In the genomic region with DNA sequence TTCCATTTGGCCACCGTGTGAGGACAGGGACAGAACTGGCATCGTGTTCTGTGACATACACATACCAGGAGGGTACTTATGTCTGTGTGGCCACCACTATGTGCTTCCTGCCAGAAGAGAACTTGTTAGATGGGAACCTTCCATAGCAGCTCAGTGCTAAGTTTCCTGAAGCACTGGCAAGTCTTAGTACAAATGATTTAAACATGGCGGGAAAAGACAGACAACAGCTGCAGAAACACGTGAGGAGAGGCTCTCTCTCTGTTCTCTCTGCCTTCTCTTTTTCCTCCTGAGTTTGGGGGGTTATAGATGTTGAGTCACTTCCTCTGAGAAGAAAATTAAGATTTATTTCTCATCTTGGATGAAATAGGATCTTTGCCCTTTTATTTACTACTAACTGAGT, we compare ENCODE assay signal across 16 mouse cellular contexts.
"Had no signal": no experiment of that assay in that cellular context is flagged by ENCODE, and none has a peak within 500 bp of the region (broad histone marks: within the 10 kb centered on the region; RNA-seq: fewer than 3 reads in every experiment).

No protein-coding gene starts in this region.

- H3K4me1 ChIP-seq: midbrain, embryonic 13.5 days; midbrain, embryonic 15.5 days; neural tube, embryonic 12.5 days had no signal

- H3K27ac ChIP-seq: liver, embryonic 14.5 days; lung, embryonic 15.5 days; midbrain, embryonic 10.5 days; midbrain, embryonic 13.5 days; midbrain, embryonic 15.5 days; neural tube, embryonic 12.5 days; stomach, embryonic 15.5 days; stomach, postnatal 0 days had no signal

- H3K4me3 ChIP-seq: lung, embryonic 15.5 days; midbrain, embryonic 10.5 days; midbrain, embryonic 13.5 days; midbrain, embryonic 15.5 days; neural tube, embryonic 12.5 days; stomach, embryonic 15.5 days had no signal

- H3K4me2 ChIP-seq: lung, embryonic 15.5 days; midbrain, embryonic 13.5 days; midbrain, embryonic 15.5 days; neural tube, embryonic 12.5 days; stomach, embryonic 15.5 days had no signal

- H3K9me3 ChIP-seq: lung, embryonic 15.5 days; midbrain, embryonic 10.5 days; midbrain, embryonic 13.5 days; midbrain, embryonic 15.5 days; neural tube, embryonic 12.5 days; stomach, embryonic 15.5 days had no signal

- ATAC-seq: lung, postnatal 0 days; midbrain, embryonic 13.5 days; midbrain, embryonic 15.5 days had no signal

- H3K36me3 ChIP-seq: lung, embryonic 15.5 days; midbrain, embryonic 10.5 days; midbrain, embryonic 13.5 days; midbrain, embryonic 15.5 days; neural tube, embryonic 12.5 days; stomach, embryonic 15.5 days had no signal

- H3K9ac ChIP-seq: liver, embryonic 14.5 days; lung, embryonic 15.5 days; midbrain, embryonic 13.5 days; midbrain, embryonic 15.5 days; neural tube, embryonic 12.5 days; stomach, embryonic 15.5 days had no signal

- H3K27me3 ChIP-seq: lung, embryonic 15.5 days; midbrain, embryonic 13.5 days; midbrain, embryonic 15.5 days; neural tube, embryonic 12.5 days; stomach, embryonic 15.5 days had no signal

- DNase-seq: lung, adult 18-20 months; lung, postnatal 14 days; lung, postnatal 36 days; right cerebral cortex, postnatal 14 days; thymus, adult 2 months; thymus, postnatal 25 days; thymus, postnatal 4 days had no signal
